Mouse (Mus musculus): ENCODE results near the gene Nol10. TPM values are rescaled to one million over a fixed set of nuclear protein-coding genes. Genes with fewer than 3 reads are reported as not detected.

Gene Nol10
- polyA plus RNA-seq, 1 experiment, result 3.7 TPM

DNA sequence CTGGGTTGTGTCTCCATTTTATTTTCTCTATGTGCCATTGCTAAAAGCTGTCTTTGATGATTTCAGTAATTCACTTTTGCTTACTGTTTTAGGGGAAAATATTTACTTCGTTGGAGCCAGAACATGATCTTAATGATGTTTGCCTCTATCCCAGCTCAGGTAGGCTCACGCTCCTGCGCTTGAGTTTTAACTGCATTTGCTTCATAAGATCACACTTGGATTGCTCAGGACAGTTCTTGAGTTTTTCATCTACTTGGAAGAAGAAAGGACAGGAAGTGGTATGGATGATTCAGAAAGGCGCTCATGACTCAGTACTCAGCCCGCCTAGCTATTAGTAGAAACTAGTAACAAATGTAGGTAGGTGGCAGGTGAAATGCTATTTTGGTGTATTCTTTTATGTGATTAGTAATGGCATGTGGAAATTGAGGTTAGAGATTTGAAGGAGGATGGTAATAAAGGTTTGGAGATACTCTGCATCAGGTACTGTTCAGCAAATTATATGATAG is 25.3 kb downstream of the Nol10 start:
- WGBS, result 93% methylated on average over 5 of the region's 5 CpGs
- TF ChIP-seq CTCF (IDR thresholded peaks at IDR 0.05; ENCODE audit: insufficient read depth, low read length) (no peak), POLR2A (IDR thresholded peaks at IDR 0.05; ENCODE audit: borderline replicate concordance, extremely low read depth, low read depth, low read length) (no peak)

DNA sequence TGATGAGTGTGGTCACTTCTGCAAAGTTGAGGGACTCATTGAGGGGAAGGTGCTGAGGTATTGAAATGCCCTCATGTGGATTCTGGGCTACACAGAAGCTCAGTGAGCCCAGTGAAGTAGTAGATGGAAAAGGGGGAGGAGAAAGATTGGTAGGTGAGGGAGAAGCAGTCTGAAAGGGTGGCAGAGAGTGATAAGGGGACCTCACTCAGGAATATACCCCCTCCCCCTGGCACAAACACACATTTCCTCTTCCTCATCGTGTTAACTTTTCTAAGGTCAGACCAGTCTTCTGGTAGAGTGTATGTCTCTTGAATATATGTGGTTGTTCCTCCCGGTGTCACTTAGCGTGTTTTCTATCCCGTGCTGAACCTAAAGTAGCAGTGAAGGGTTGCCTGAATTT is 27.0 kb downstream of the Nol10 start:
- 77% methylated on average over 4 of the region's 4 CpGs for WGBS
- TF ChIP-seq CTCF (IDR thresholded peaks at IDR 0.05; ENCODE audit: insufficient read depth, low read length), result no peak
- no peak for TF ChIP-seq POLR2A (IDR thresholded peaks at IDR 0.05; ENCODE audit: borderline replicate concordance, extremely low read depth, low read depth, low read length)
- no peaks in the 10 kb centered on the region for H3K4me1 ChIP-seq (ENCODE audit: control insufficient read depth, insufficient read depth, low read length)

More for the DNA sequence above, 25.3 kb downstream of the Nol10 start:
- no peak overlapping the region for H3K4me3 ChIP-seq (replicated peaks; ENCODE audit: extremely low read depth, low read depth, low read length)
- H3K4me1 ChIP-seq (ENCODE audit: control insufficient read depth, insufficient read depth, low read length), result no peaks in the 10 kb centered on the region
- no peak for DNase-seq

DNA sequence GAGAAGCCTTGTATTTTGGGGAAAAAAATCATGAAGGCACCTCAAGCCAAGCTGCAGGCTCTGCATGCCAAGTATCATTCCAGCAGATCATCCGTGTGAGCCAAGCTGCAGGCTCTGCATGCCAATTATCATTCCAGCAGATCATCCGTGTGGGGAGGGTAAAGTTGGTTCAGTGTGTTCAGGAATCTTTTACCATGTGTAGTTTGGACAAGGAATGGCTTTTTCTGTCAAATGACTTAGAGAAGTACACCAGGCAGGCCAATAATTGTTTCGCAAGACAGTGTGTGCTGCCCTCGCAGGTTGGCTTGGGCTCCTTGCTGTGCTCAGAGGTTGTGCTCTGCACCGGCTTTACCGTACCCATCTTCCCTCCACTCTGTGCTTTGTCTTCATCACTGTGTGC is 28.3 kb downstream of the Nol10 start:
- H3K4me3 ChIP-seq (replicated peaks; ENCODE audit: extremely low read depth, low read depth, low read length), result no peak overlapping the region
- DNase-seq, result no peak
- no peak for TF ChIP-seq POLR2A (IDR thresholded peaks at IDR 0.05; ENCODE audit: borderline replicate concordance, extremely low read depth, low read depth, low read length)
- TF ChIP-seq CTCF (IDR thresholded peaks at IDR 0.05; ENCODE audit: insufficient read depth, low read length), result no peak
- WGBS, result 82% methylated on average over 6 of the region's 6 CpGs
- no peaks in the 10 kb centered on the region for H3K4me1 ChIP-seq (ENCODE audit: control insufficient read depth, insufficient read depth, low read length)

More for the DNA sequence above, 27.0 kb downstream of the Nol10 start:
- H3K4me3 ChIP-seq (replicated peaks; ENCODE audit: extremely low read depth, low read depth, low read length), result no peak overlapping the region
- no peak for DNase-seq

DNA sequence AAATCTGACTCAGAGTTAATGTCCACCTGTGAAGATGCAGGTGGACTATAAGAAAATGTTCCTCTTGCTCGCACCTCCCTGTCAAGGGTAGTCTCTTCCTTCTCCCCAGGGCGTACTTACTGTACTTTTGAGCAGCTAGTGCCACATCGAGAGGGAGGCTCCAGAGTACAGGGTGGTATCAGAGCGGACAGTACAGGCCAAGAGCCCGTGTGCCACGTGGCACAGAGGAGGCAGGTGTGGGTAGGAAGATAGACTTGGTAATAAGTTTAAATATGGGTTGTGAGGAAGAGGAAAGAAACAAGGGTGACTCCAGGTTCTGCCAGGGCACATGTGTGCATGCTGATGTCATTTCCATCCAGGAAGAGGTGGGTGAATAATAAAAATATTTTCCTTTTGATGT is 32.7 kb downstream of the Nol10 start:
- H3K4me1 ChIP-seq (ENCODE audit: control insufficient read depth, insufficient read depth, low read length), result no peaks in the 10 kb centered on the region
- H3K4me3 ChIP-seq (replicated peaks; ENCODE audit: extremely low read depth, low read depth, low read length), result no peak overlapping the region
- WGBS, result 76% methylated on average over 6 of the region's 6 CpGs
- DNase-seq, result no peak
- TF ChIP-seq POLR2A (IDR thresholded peaks at IDR 0.05; ENCODE audit: borderline replicate concordance, extremely low read depth, low read depth, low read length) (no peak), CTCF (IDR thresholded peaks at IDR 0.05; ENCODE audit: insufficient read depth, low read length) (no peak)

DNA sequence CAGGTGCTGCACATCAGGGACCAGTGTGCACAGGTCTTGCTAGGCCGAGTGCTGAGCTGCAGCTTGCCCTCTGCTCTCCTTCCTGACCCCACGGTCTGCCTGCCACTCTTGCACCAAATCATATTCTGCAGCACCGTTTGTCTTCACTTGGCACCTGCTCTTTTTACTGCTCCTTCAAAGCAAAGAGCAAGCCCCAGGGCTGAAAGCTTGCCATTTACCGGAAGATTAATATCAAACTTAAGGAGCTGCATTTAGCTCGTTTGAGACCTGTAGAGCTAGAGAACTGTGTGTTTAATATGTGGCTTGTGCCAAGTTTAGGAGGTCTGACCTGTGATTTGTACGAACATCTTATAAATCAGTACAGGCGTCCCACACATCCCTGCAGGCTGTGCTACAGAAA is 34.5 kb downstream of the Nol10 start:
- WGBS, result 86% methylated on average over 7 of the region's 7 CpGs
- no peak for DNase-seq
- Histone ChIP-seq H3K4me1 (ENCODE audit: control insufficient read depth, insufficient read depth, low read length) (no peaks in the 10 kb centered on the region; the same call in 1 of the 2 replicates), H3K4me3 (replicated peaks; ENCODE audit: extremely low read depth, low read depth, low read length) (no peak overlapping the region)
- TF ChIP-seq CTCF (IDR thresholded peaks at IDR 0.05; ENCODE audit: insufficient read depth, low read length) (no peak), POLR2A (IDR thresholded peaks at IDR 0.05; ENCODE audit: borderline replicate concordance, extremely low read depth, low read depth, low read length) (no peak)

DNA sequence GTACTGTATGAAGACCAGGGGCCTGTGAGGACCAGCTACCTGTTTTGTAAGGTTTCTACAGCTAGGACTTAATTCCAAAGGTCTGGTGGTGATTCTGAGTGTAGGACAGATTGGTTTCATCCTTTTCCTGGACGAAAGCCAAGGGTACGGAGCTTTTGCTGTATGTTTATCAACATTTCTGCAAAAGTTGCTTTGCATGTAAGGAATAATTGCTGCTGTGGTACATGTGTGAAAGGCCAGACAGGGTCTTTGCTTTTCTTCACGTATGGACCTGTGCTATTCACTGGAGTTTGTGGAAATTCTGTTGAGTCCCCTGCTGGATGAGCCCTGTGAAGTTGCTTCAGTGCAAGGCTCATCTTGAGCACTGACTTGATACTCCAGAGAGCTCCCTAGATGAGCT is 38.6 kb downstream of the Nol10 start:
- no peak overlapping the region for H3K4me3 ChIP-seq (replicated peaks; ENCODE audit: extremely low read depth, low read depth, low read length)
- WGBS, result 55% methylated on average over 3 of the region's 3 CpGs
- TF ChIP-seq POLR2A (IDR thresholded peaks at IDR 0.05; ENCODE audit: borderline replicate concordance, extremely low read depth, low read depth, low read length) (no peak), CTCF (IDR thresholded peaks at IDR 0.05; ENCODE audit: insufficient read depth, low read length) (no peak)
- no peak for DNase-seq
- H3K4me1 ChIP-seq (ENCODE audit: control insufficient read depth, insufficient read depth, low read length), result peaks cover 3% of the 10 kb centered on the region; the same call in 1 of the 2 replicates

DNA sequence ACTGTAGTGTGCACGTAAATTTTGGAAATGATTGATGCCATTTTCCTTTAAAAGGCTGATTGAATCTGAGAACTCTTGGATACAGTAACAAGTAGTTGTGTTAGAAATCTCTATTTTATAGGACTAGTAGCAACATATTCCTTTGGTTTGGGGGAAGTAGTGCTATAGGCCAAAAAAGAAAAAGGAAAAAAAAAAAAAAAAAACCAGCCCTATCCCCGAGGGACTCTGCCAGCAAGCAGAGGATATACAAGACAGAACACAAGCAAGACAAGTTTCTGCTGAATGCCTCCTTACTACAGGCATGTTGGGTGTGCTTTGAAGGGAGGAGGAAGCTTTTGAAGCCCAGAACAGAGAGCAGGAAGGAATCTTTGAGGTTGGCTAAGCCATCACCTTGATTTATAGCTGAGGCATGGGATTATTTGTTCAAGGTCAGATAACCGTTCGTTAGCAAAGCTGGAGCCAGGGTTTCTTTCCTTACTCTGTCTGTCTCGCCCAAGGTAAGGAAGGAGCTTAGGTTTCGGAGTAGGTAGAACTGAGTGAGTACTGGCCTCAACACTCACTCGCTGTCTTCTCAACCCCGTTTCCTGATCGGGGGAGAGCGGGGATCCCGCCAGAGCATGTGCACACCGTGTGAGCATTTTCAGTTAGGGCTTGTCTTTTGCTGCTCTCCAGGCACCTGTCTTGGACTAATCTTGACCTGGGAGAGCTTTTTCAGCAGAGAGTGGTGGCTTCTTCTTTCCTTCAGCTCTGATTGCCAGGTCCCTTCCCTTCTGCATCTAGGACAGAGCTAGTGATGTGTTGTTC is 39.3 kb downstream of the Nol10 start:
- TF ChIP-seq POLR2A (IDR thresholded peaks at IDR 0.05; ENCODE audit: borderline replicate concordance, extremely low read depth, low read depth, low read length), result no peak
- TF ChIP-seq CTCF (IDR thresholded peaks at IDR 0.05; ENCODE audit: insufficient read depth, low read length), result no peak
- no peak for DNase-seq
- 64% methylated on average over 12 of the region's 12 CpGs for WGBS
- H3K4me3 ChIP-seq (replicated peaks; ENCODE audit: extremely low read depth, low read depth, low read length), result no peak overlapping the region
- peaks cover 3% of the 10 kb centered on the region; the same call in 1 of the 2 replicates for H3K4me1 ChIP-seq (ENCODE audit: control insufficient read depth, insufficient read depth, low read length)

DNA sequence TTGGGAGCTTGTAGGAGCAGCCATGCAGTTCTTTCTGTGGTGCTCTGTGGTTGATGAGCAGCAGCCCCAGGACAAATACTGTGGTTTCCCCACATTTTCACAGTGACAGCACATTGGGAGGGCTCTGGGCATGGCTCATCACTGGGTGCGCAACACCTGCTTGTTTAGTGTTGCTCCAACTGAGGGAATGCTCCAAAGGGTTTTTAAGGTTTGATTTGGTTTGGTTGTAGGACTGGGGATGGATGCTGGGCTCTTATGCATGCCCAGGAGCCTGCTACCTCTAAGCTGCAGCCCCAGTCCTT is 39.8 kb downstream of the Nol10 start:
- DNase-seq, result no peak
- Histone ChIP-seq H3K4me1 (ENCODE audit: control insufficient read depth, insufficient read depth, low read length) (peaks cover 3% of the 10 kb centered on the region; the same call in 1 of the 2 replicates), H3K4me3 (replicated peaks; ENCODE audit: extremely low read depth, low read depth, low read length) (no peak overlapping the region)
- 96% methylated on average over 1 of the region's 1 CpGs for WGBS
- no peak for TF ChIP-seq CTCF (IDR thresholded peaks at IDR 0.05; ENCODE audit: insufficient read depth, low read length)
- TF ChIP-seq POLR2A (IDR thresholded peaks at IDR 0.05; ENCODE audit: borderline replicate concordance, extremely low read depth, low read depth, low read length), result no peak

DNA sequence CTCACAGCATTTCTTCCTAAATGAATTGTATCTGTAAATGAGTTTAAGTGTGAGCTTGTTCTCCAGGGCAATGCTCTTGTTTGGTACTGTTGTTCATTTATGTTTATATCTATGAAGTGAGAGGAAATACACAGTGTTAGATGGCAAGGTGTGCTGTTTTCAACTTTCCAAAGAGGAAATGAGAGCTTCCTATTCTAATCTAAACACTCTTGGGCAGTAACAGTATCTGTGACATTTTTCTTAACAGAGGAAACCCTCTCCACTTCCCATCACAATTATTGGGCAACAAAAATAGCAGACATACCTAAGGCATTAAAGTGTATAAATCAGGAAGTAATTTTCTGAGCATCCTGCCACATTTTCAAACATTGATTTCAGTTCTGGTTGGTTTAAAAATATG is 41.8 kb downstream of the Nol10 start:
- Histone ChIP-seq H3K4me1 (ENCODE audit: control insufficient read depth, insufficient read depth, low read length) (peaks cover 3% of the 10 kb centered on the region; the same call in 1 of the 2 replicates), H3K4me3 (replicated peaks; ENCODE audit: extremely low read depth, low read depth, low read length) (no peak overlapping the region)
- no peak for DNase-seq
- TF ChIP-seq CTCF (IDR thresholded peaks at IDR 0.05; ENCODE audit: insufficient read depth, low read length), result no peak
- TF ChIP-seq POLR2A (IDR thresholded peaks at IDR 0.05; ENCODE audit: borderline replicate concordance, extremely low read depth, low read depth, low read length), result no peak

DNA sequence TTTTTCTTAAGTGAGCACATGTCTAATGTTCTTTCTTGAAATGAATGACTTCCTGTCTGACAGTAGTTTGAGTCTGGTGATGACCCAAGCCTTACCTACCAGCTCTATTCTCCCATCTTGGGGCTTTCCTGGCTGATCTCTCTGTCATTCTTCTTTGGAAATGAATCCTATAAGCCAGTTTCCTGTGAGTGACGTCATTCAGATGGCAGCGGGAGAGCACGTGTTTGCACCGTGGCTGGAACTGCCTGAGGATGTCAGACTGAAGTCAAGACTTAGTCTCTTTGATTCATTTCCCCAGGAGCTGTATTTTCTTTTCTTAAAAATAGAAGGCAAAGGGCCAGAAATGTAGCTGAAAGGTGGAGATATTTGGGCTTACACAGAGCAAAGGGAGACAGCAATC is 42.3 kb downstream of the Nol10 start:
- DNase-seq, result no peak
- WGBS, result 20% methylated on average over 4 of the region's 4 CpGs

More for the DNA sequence above, 42.3 kb downstream of the Nol10 start:
- Histone ChIP-seq H3K4me3 (replicated peaks; ENCODE audit: extremely low read depth, low read depth, low read length) (no peak overlapping the region), H3K4me1 (ENCODE audit: control insufficient read depth, insufficient read depth, low read length) (peaks cover 3% of the 10 kb centered on the region; the same call in 1 of the 2 replicates)
- TF ChIP-seq CTCF (IDR thresholded peaks at IDR 0.05; ENCODE audit: insufficient read depth, low read length) (no peak), POLR2A (IDR thresholded peaks at IDR 0.05; ENCODE audit: borderline replicate concordance, extremely low read depth, low read depth, low read length) (no peak)
